Mouse (Mus musculus): ENCODE measurements around the gene Ap4e1.

The Ap4e1 gene

DNA sequence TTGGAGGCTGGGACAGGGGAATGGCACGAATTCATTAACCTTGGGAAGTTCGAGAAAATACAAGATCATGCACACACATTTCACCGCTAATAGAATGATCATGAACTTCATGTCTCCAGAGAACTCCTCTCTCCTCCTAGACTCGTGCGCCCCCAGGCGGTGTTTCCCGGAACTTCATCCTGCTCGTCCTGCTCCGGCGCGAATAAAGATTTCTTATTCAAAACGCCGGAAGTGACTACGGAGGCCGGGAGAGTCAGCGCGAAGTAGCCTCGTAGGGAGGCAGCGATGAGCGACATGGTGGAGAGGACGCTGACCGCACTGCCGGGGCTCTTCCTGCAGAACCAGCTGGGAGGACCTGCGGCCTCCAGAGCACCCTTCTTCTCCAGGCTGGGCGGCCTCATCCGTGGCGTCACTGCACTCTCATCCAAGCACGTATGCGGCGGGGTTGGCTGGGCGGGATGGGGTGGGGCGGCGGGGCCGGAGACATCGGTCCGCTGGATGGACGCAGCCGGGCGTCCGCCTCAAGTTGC is at the start of gene Ap4e1:
Gene Ap4e1 (plus strand): TSS at position 249 of the 530 bp plus-strand sequence.
- DNase-seq (ENCODE audit: low spot score): peak; percentile 100

GRCm38 (mm10) chr2:126961696-126962095 is 46.8 kb upstream of the Ap4e1 start:
- no peak for DNase-seq (ENCODE audit: low spot score)

DNA sequence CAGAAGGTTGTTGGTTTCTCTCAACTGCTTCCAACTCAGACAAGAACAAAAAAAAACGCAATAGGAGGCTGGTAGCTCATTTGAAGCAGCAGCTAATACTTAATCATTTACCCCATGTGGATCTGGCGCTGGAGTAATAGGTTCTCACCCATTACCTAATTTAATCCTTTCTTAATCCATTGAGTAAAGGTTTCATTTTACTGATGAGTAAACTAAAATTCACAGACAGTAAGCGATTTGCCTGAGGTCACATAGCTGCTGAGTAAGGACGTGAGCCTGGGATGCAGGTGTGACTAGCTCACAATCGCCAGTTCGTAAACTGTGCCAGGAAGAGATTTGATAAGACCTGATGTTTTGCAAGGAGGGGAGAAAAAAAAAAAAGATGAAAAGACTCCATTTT is 31.1 kb upstream of the Ap4e1 start:
- no peak for DNase-seq (ENCODE audit: low spot score)

GRCm38 (mm10) chr2:126983221-126983620 is 25.3 kb upstream of the Ap4e1 start:
- no peak for DNase-seq (ENCODE audit: low spot score)

DNA sequence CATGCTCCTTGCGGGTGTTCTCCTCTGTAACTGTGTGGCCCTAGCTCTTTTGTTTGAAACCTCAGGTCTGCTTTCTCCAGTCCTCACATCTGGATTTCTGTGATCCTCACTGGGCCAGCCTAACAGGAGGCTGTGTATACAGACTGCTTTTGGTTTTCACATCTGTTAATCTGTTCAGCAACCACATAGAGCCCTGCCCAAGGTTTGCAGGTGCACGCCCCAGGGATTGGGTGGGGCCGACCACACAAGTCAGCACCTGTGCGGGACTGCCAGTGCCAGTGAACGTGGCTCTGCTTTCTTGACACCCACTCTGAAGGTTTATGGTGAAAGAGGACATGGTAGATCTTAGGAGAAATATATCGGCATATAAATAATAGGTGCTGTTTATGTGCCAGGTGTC is 18.6 kb upstream of the Ap4e1 start:
- DNase-seq (ENCODE audit: low spot score): no peak

DNA sequence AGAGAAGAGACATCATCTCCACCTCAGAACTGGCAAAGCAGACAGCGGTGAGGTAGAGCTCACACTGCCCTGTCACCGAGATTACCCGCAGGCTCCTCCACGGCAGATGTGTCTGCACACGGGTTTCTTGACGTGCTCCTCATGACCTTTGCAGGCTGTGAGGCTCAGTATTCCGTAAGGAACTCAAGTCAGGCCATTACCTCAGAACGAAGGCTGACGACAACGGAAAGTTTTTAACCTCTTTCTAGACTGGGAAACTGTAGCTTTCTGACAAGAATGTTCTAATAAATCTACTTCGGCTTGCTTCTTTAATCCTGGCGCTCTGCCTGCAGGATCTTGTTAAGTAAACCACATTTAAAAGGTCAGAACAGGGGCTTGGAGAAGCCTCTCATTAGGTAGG is 15.8 kb upstream of the Ap4e1 start:
- DNase-seq (ENCODE audit: low spot score): no peak

DNA sequence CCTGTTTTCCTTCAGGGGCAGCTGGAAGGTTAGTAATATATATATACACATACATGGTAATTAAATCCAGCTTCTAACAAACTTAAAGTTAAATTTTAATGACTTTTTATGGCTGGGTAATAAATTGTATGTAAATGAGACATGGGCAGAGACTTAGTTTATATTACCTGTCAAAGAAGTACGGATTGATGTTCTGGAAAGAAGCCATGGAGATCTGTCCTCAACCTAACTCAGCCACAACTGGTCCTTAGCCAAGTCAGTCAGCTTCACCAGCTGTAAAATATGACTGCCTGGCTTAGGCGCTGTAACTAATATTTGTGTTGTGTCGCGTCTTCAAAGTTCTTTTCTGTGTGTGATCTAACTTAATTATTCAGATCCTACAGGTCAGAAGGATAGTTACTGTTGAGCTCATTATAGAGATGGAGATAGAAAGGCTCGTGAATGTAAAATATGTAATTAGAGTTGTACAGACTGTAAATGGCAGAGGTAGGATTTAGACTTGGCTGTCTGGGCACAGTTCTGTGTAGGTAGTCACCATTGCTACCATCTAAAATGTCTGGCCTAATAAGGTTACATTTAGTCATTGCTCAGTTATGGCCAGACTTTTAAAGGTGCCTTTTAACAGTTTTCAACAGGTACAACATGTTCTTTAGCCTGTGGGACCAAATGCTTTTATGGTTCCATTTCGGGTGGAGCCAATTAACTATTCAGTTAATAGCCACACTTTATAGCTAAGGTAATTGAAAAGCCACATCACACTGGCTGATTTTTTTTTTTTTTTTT is 13.9 kb upstream of the Ap4e1 start:
- DNase-seq (ENCODE audit: low spot score): no peak

- peak; percentile 66 for DNase-seq (ENCODE audit: low spot score)
Measured at GRCm38 (mm10) chr2:126996737-126997136, 11.8 kb upstream of the Ap4e1 start.

GRCm38 (mm10) chr2:126998219-126998618 is 10.3 kb upstream of the Ap4e1 start:
- DNase-seq (ENCODE audit: low spot score): no peak

GRCm38 (mm10) chr2:127000406-127001324 is 7.9 kb upstream of the Ap4e1 start:
- no peak for DNase-seq (ENCODE audit: low spot score)

GRCm38 (mm10) chr2:127004046-127004445 is 4.5 kb upstream of the Ap4e1 start:
- DNase-seq (ENCODE audit: low spot score): no peak

GRCm38 (mm10) chr2:127006634-127007370 is 1.7 kb upstream of the Ap4e1 start:
- DNase-seq (ENCODE audit: low spot score): peak; percentile 78

- DNase-seq (ENCODE audit: low spot score): no peak
Measured at GRCm38 (mm10) chr2:127007509-127007908, 1.0 kb upstream of the Ap4e1 start.

- peak; percentile 22 for DNase-seq (ENCODE audit: low spot score)
Measured at GRCm38 (mm10) chr2:127035006-127035605, 26.6 kb downstream of the Ap4e1 start.

DNA sequence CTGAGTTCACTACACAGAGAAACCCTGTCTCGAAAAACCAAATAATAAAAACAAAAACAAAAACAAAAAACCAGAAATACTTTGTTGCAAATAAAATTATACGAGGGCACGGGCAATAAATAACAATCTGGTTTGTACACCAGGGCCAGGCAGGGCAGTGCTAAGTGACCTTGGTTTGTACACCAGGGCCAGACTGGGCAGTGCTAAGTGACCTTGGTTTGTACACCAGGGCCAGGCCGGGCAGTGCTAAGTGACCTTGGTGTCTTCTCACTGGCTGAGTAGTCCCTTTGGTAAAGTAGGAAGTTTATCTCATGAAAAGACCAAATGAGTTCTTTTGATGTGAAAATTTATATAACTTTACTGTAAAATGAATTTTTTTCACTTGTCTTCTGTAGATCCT is 28.8 kb downstream of the Ap4e1 start:
- peak; percentile 59 for DNase-seq (ENCODE audit: low spot score)

GRCm38 (mm10) chr2:127061471-127061870 is 53.0 kb downstream of the Ap4e1 start:
- DNase-seq (ENCODE audit: low spot score): no peak

- no peak for DNase-seq (ENCODE audit: low spot score)
Measured at GRCm38 (mm10) chr2:127068806-127069205, 60.3 kb downstream of the Ap4e1 start.

- DNase-seq (ENCODE audit: low spot score): no peak
Measured at GRCm38 (mm10) chr2:127069781-127070434, 61.4 kb downstream of the Ap4e1 start.

- DNase-seq (ENCODE audit: low spot score): peak; percentile 88
Measured at GRCm38 (mm10) chr2:127070435-127070841, 61.9 kb downstream of the Ap4e1 start, which contains the start of gene Blvra. TSS of gene Blvra (plus strand) at chr2:127070665.

GRCm38 (mm10) chr2:127070879-127071278 is 62.4 kb downstream of the Ap4e1 start:
- DNase-seq (ENCODE audit: low spot score): no peak

DNA sequence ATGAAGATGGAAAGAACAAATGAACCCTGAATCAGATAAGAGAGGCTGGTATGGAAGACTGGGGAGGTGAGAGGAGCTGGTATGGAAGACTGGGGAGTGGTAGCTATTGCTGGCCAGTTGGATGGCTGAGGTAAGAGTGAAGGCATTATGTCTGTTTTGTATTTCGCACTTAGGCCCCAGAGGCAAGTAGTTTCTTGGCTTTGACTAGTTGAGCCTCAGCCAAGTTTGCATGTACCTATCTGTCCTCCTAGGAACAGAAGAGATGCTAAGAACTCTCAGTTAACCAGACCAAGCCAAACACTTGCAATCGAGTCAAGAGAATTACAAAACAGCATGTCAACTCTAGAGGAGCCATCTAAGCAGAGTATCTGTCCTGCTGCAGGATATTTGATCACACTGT is 65.6 kb downstream of the Ap4e1 start:
- DNase-seq (ENCODE audit: low spot score): no peak

All from testis, postnatal 10 days (tissue).